Mouse (Mus musculus) large intestine, adult 2 months (tissue): Measurements from ENCODE around the gene Hs6st1. TPM values are rescaled to one million over a fixed set of nuclear protein-coding genes. Genes with fewer than 3 reads are reported as not detected.

Experiments
- DNase-seq: peaks from one replicate; pipeline ENCODE4 v3.0.0-alpha.2; 2012; ENCODE audit warnings: low read depth, low spot score
- WGBS: fragments of 180-500 bp; shearing (Covaris S2); methylation state at CpG from one replicate; pipeline ENCODE4 v1.1.7; 2018; 5-methylcytosine and 5-hydroxymethylcytosine counted together
- polyA plus RNA-seq: library from polyadenylated mRNA; depleted of rRNA; stranded (reverse); fragments of >200 nt; gene quantifications from 2 replicates; pipeline ENCODE4 v1.2.3, GENCODE M21; 2012

The Hs6st1 gene
- polyA plus RNA-seq, 1 experiment, result 46.7 TPM

GRCm38 (mm10) chr1:36116488-36116887 is 48.3 kb downstream of the Hs6st1 start:
- WGBS, result 43% methylated on average over 5 of the region's 5 CpGs
- DNase-seq, result no peak

- 86% methylated on average over 9 of the region's 9 CpGs for WGBS
- DNase-seq, result no peak
Observed at GRCm38 (mm10) chr1:36118061-36118685, 50.0 kb downstream of the Hs6st1 start.

- 89% methylated on average over 3 of the region's 3 CpGs for WGBS
- no peak for DNase-seq
Observed at GRCm38 (mm10) chr1:36118958-36119357, 50.8 kb downstream of the Hs6st1 start.

- WGBS, result 80% methylated on average over 4 of the region's 4 CpGs
- DNase-seq, result no peak
Observed at GRCm38 (mm10) chr1:36119426-36119825, 51.2 kb downstream of the Hs6st1 start.

- no peak for DNase-seq
- WGBS, result 87% methylated on average over 8 of the region's 8 CpGs
Observed at GRCm38 (mm10) chr1:36121172-36121571, 53.0 kb downstream of the Hs6st1 start.

- 70% methylated on average over 7 of the region's 7 CpGs for WGBS
- no peak for DNase-seq
Observed at GRCm38 (mm10) chr1:36125076-36125475, 56.9 kb downstream of the Hs6st1 start.

- no peak for DNase-seq
- 32% methylated on average over 4 of the region's 4 CpGs for WGBS
Observed at GRCm38 (mm10) chr1:36129126-36129525, 60.9 kb downstream of the Hs6st1 start.

GRCm38 (mm10) chr1:36129881-36130280 is 61.7 kb downstream of the Hs6st1 start:
- no peak for DNase-seq
- 92% methylated on average over 8 of the region's 8 CpGs for WGBS

GRCm38 (mm10) chr1:36130307-36131035 is 62.3 kb downstream of the Hs6st1 start:
- DNase-seq, result no peak
- 87% methylated on average over 4 of the region's 4 CpGs for WGBS

GRCm38 (mm10) chr1:36131154-36131553 is 63.0 kb downstream of the Hs6st1 start:
- no peak for DNase-seq
- 66% methylated on average over 4 of the region's 4 CpGs for WGBS

GRCm38 (mm10) chr1:36131766-36132165 is 63.6 kb downstream of the Hs6st1 start:
- 81% methylated on average over 8 of the region's 8 CpGs for WGBS
- no peak for DNase-seq

- 78% methylated on average over 4 of the region's 4 CpGs for WGBS
- DNase-seq, result no peak
Observed at GRCm38 (mm10) chr1:36132211-36132610, 64.0 kb downstream of the Hs6st1 start.

- no peak for DNase-seq
Observed at GRCm38 (mm10) chr1:36133041-36133440, 64.8 kb downstream of the Hs6st1 start.

GRCm38 (mm10) chr1:36133647-36134046 is 65.4 kb downstream of the Hs6st1 start:
- 78% methylated on average over 3 of the region's 3 CpGs for WGBS
- no peak for DNase-seq

More at GRCm38 (mm10) chr1:36133041-36133440, 64.8 kb downstream of the Hs6st1 start:
- 61% methylated on average over 8 of the region's 8 CpGs for WGBS

- peak; percentile 47 for DNase-seq
- WGBS, result 3% methylated on average over 3 of the region's 3 CpGs
Observed at GRCm38 (mm10) chr1:36134584-36134983, 66.4 kb downstream of the Hs6st1 start.

GRCm38 (mm10) chr1:36140311-36140710 is 72.1 kb downstream of the Hs6st1 start:
- 95% methylated on average over 15 of the region's 15 CpGs for WGBS
- no peak for DNase-seq

GRCm38 (mm10) chr1:36145050-36145449 is 76.8 kb downstream of the Hs6st1 start:
- 2% methylated on average over 1 of the region's 1 CpGs for WGBS
- no peak for DNase-seq

GRCm38 (mm10) chr1:36148809-36149208 is 80.6 kb downstream of the Hs6st1 start:
- no peak for DNase-seq
- 71% methylated on average over 2 of the region's 2 CpGs for WGBS

GRCm38 (mm10) chr1:36149411-36149810 is 81.2 kb downstream of the Hs6st1 start:
- no peak for DNase-seq
- WGBS, result 25% methylated on average over 1 of the region's 1 CpGs
